Mouse (Mus musculus): ENCODE data around the gene Tex22. TPM values are rescaled to one million over a fixed set of nuclear protein-coding genes. Genes with fewer than 3 reads are reported as not detected.

The Tex22 gene
- total RNA-seq, 2 experiments from 2014 or later = 0.42 to 0.45 TPM

- H3K27ac ChIP-seq = no peak overlapping the region
- no peak overlapping the region for H3K4me3 ChIP-seq
- intact Hi-C loops (cut with DNase I) = no loop called here
- DNase-seq (ENCODE audit: extremely low spot score in 1 of 2, low spot score in 2 of 2) = no peak
- TF ChIP-seq CTCF (IDR thresholded peaks at IDR 0.05) = no peak; the same call in 1 of the 2 replicates
These were observed 12.1 kb upstream of the Tex22 start for GRCm38 (mm10) chr12:113062201-113062600.

DNA sequence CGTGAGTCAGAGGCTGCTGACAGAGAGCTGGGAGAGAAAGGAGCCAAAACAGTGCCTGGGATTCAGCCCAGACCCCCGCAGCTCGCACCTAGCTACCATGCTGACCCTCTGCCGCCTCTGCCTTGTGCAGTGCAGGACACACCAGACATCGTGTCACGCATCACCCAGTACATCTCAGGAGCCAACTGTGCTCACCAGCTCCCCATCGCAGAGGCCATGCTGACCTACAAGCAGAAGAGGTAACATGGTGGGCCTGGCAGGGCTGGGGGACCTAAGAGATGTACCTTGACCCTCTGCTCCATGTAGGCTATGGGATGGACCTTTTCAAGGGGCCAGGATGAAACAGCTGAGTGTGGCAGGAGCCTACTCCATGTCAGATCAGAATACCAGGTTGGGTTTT, 10.6 kb upstream of the Tex22 start:
- intact Hi-C loops (cut with DNase I) = no loop called here

DNA sequence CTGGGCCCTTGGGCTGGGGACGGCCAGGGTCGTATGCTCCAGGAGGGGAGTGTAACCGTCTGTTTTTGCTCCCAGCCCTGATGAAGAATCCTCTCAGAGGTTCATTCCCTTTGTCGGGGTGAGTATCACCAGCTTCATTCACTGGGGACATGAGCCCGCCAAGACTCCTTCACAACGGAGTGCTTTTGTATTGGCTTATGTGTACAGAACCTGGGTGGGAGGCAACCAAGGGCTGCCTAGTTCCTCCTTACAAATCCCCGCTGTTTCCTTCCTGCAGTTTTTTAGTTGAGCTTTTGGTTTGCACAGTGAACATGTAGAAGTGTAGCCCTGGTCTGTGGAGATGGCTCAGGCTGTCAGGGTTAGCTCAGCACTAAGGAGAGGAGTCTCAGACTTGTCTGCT, 6.3 kb upstream of the Tex22 start:
- DNase-seq (ENCODE audit: extremely low spot score in 1 of 2, low spot score in 2 of 2) = no peak
- intact Hi-C loops (cut with DNase I) = no loop called here
- no peak overlapping the region for H3K27ac ChIP-seq
- no peak overlapping the region for H3K4me3 ChIP-seq
- TF ChIP-seq CTCF (IDR thresholded peaks at IDR 0.05) = no peak

More for the DNA sequence above, 10.6 kb upstream of the Tex22 start:
- Histone ChIP-seq H3K27ac (no peak overlapping the region), H3K4me3 (no peak overlapping the region)
- no peak for DNase-seq (ENCODE audit: extremely low spot score in 1 of 2, low spot score in 2 of 2)
- TF ChIP-seq CTCF (IDR thresholded peaks at IDR 0.05) = no peak

- TF ChIP-seq CTCF (IDR thresholded peaks at IDR 0.05) = no peak
- intact Hi-C loops (cut with DNase I) = no loop called here
- DNase-seq (ENCODE audit: extremely low spot score in 1 of 2, low spot score in 2 of 2) = no peak
- no peak overlapping the region for H3K27ac ChIP-seq
- H3K4me3 ChIP-seq = no peak overlapping the region
These were observed 4.9 kb upstream of the Tex22 start for GRCm38 (mm10) chr12:113069389-113069788.

DNA sequence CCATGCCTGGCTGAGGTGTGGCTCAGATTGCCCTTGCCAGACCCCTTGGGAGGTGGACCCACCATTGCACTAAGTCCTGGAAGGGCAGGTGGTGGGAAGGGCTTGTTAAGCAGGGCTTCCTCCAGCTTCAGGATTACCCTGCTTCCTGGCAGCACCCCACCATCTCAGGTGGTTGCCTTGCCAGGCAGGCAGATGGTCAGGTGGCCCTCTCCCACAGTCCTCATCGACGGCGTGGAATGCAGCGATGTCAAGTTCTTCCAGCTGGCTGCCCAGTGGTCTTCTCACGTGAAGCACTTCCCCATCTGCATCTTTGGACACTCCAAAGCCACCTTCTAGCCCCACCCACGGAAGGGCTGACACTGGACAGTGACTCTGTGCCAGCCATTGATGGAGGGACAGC, 3.0 kb upstream of the Tex22 start:
- H3K27ac ChIP-seq = no peak overlapping the region
- intact Hi-C loops (cut with DNase I) = no loop called here
- TF ChIP-seq CTCF (IDR thresholded peaks at IDR 0.05) = no peak
- DNase-seq (ENCODE audit: extremely low spot score in 1 of 2, low spot score in 2 of 2) = no peak
- no peak overlapping the region for H3K4me3 ChIP-seq

DNA sequence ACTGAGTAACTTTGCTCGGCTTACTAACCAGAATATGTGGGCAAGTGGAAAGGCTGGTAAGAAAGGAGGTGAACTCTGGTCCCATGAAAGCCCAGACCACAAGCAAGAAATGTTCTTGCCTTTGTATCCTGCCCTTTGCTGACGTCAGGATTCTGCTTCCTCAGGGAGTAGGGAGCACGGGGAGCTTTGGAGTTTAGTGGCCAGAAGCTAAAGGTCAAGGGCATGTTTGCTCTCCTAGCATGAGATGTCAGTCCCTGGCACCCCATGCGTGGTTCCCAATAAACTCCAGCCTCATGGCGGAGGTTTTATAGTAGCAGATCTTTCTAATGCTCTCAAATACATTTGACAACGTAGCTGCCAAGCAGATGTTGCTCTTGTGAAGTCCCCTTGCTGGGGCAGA, 2.5 kb upstream of the Tex22 start:
- no peak for DNase-seq (ENCODE audit: extremely low spot score in 1 of 2, low spot score in 2 of 2)
- no peak overlapping the region for H3K4me3 ChIP-seq
- TF ChIP-seq CTCF (IDR thresholded peaks at IDR 0.05) = no peak
- H3K27ac ChIP-seq = no peak overlapping the region
- intact Hi-C loops (cut with DNase I) = no loop called here

DNA sequence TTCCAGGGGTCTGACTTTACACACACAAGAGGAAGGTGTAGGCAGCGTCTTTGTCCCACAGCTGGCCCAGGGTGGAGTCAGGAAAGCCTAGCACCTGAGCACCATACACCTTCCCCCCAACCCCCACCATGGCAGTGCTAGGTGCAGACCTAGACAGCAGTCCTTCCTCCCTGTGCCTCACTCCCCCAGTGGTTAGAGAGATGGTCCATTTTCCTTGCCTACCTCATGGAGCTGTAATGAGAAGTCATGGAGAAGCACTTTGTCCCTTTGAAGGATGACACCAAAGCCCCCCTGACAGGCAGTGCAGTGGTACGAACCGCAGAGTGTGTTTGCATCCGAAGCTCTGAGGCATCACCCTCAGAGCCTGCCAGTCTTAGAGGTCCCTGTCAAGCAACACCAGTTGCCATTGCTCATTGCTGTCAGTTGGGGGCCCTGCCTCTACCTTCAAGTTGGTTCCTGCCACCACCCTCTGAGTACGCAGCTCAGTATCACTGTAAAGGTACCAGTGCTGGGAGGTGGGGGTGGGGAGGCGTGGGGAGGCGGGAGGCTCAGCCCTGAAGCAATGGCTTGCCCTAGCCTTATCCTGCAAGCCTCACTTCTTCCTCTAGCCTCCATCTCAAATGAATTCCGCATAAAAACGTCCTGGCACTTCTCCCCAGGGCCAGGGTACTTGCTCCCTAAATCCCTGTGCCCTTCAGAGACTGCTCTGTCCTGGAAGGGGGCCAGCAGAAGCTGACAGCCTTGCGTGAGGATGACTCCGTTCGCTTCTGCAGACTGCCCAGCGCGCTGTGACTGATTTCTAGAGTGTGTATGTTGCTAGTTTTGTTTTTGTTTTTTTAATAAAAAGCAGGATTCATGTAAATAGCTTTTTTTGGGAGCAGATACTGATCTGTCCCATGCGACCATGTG, 628 bp upstream of the Tex22 start:
- intact Hi-C loops (cut with DNase I) = loop anchor here (2.0 kb wide), 3 partner anchors 25 to 69 kb away; partner anchors contain the start of genes Mta1 and Pacs2
- Histone ChIP-seq H3K27ac (peak overlapping the region; percentile 95), H3K4me3 (peak overlapping the region; percentile 59)
- peak in 1 of 2 experiments; percentile 32 for DNase-seq (ENCODE audit: extremely low spot score in 1 of 2, low spot score in 2 of 2)
- no peak for TF ChIP-seq CTCF (IDR thresholded peaks at IDR 0.05)

DNA sequence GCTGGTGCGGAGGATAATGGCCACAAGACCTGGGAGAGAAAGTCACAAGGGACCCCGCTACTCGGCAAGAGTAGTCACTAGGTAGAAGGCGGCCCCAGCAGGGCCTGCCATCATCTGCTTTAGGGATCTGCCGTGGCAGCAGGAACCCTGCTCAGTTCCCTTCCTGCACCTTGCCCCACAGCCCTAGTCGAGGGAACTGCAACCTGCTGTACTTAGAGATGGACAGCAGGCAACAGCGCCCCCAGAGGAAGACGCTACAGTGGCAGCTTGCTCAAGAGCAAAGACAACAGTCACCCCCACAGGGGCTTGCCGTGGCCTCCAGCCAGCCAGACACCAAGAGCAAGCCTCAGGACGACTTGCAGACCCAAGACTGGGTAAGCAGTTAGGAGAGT, 757 bp downstream of the Tex22 start:
- peak; percentile 82 to 87 for DNase-seq (ENCODE audit: extremely low spot score in 1 of 2, low spot score in 2 of 2)
- TF ChIP-seq CTCF (IDR thresholded peaks at IDR 0.05) = peak; percentile 98
- intact Hi-C loops (cut with DNase I) = loop anchor here (2.0 to 5.0 kb wide), 4 partner anchors 24 to 118 kb away; partner anchors contain the start of genes Mta1 and Pacs2
- Histone ChIP-seq H3K27ac (peak overlapping the region; percentile 95), H3K4me3 (peak overlapping the region; percentile 59)

DNA sequence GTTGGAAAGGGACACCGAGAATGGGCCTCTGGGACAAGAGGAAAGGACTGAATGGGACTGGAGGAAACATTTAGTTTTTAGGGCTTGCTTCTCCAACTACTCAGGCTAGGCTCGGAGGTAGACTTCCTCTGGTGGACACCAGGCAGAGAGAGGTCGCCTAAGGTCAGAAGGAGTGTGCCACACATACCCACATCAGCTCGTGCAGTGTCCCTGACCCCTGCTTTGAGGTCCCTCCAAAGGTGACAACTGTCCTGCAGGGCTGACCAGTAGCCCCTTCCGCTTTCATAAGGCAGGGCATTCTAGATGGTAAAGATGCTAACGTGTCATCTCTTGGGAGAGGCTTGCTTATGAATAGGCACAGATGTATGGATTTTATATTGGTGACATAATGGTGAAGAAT, 1.2 kb downstream of the Tex22 start:
- Histone ChIP-seq H3K4me3 (no peak overlapping the region), H3K27ac (peak overlapping the region; percentile 95)
- DNase-seq (ENCODE audit: extremely low spot score in 1 of 2, low spot score in 2 of 2) = no peak
- intact Hi-C loops (cut with DNase I) = loop anchor here (2.0 to 5.0 kb wide), 4 partner anchors 23 to 118 kb away; partner anchors contain the start of genes Mta1 and Pacs2
- no peak for TF ChIP-seq CTCF (IDR thresholded peaks at IDR 0.05)

DNA sequence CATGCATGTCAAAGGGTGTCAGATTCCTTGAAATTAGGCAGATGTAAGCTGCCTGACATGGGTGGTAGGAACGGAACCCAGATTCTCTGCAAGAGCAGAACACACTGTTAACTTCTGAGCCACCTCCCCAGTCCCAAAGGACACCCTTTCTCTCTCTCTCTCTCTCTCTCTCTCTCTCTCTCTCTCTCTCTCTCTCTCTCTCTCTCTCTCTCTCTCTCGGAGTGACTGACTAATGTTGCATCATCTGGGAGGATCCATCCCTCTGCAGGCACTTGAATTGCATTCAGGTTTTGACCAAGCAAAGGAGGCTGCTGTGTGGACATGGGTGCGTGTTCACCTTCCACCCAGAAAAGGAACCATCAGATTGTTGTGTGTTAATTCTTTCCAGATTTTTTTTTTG, 13.0 kb downstream of the Tex22 start:
- Histone ChIP-seq H3K4me3 (no peak overlapping the region), H3K27ac (no peak overlapping the region)
- DNase-seq (ENCODE audit: extremely low spot score in 1 of 2, low spot score in 2 of 2) = no peak
- no peak for TF ChIP-seq CTCF (IDR thresholded peaks at IDR 0.05)
- intact Hi-C loops (cut with DNase I) = no loop called here

DNA sequence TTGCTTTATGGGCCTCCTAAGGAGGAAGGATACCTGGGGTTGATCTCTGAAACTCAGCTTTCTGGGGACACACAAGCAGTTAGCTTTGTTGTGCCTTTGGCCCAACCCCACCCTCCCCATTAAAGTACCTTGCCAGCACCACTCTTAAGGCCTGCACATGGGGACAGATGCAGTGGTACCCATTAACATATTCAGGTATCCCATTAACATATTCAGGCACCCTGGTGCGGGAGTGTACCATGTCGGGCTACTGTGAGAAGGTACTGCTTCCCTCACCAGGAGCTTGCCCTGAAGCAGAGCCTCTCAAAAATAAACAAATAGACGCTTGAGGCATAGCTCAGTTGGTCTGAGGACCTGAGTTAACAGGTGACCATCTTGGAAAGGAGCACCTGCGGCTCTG, 13.7 kb downstream of the Tex22 start:
- no peak overlapping the region for H3K27ac ChIP-seq
- TF ChIP-seq CTCF (IDR thresholded peaks at IDR 0.05) = no peak
- intact Hi-C loops (cut with DNase I) = no loop called here
- no peak for DNase-seq (ENCODE audit: extremely low spot score in 1 of 2, low spot score in 2 of 2)
- H3K4me3 ChIP-seq = no peak overlapping the region

DNA sequence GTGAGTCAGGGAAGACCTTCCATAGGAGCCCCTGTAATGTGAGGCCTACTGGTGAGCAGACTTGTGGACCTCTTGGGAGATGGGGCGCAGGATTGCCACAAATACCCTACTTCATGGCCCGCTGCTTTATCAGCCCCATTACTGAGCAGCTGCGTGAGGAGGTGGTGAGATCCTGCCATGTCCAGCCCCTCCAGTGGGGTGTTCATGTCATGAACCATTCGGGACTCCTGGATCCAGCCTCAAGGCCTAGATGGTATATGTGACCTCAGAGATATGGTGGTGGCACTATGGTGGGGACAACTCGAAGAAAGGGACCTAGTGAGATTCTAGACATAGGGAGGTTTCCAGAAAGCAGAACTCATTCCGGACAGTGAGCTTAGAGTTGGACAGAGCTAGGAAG, 14.8 kb downstream of the Tex22 start:
- no peak overlapping the region for H3K27ac ChIP-seq
- no peak for TF ChIP-seq CTCF (IDR thresholded peaks at IDR 0.05)
- intact Hi-C loops (cut with DNase I) = no loop called here
- H3K4me3 ChIP-seq = no peak overlapping the region
- DNase-seq (ENCODE audit: extremely low spot score in 1 of 2, low spot score in 2 of 2) = no peak

- Histone ChIP-seq H3K4me3 (no peak overlapping the region), H3K27ac (no peak overlapping the region)
- intact Hi-C loops (cut with DNase I) = no loop called here
- DNase-seq (ENCODE audit: extremely low spot score in 1 of 2, low spot score in 2 of 2) = no peak
- no peak for TF ChIP-seq CTCF (IDR thresholded peaks at IDR 0.05)
These were observed 15.8 kb downstream of the Tex22 start for GRCm38 (mm10) chr12:113090053-113090452.
